Mouse (Mus musculus): Measurements from ENCODE around the gene Nt5c2. TPM values are rescaled to one million over a fixed set of nuclear protein-coding genes. Genes with fewer than 3 reads are reported as not detected.

The Nt5c2 gene
- polyA plus RNA-seq, 1 experiment from 2014 or later: 77.9 TPM

DNA sequence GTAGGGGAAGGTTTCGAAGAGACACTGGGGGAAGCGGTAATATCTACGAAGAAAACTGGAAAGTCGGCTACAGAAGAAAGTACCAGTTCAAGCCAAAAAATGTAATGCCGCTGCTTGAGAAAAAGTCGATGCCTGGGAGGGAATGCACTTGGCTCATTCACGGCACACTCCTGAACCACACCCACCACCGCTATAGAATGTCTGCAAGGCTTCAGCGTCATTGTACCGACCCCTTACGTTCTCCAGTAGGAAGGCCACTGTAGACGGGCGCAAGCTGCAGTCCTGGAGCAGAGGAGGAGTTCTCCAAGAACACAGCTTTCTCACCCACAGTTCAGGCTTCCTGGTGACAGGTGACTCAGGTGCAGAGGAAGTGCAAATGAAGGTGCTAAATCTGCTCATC is 8.6 kb upstream of the Nt5c2 start:
- no peak for ATAC-seq (replicated peaks; ENCODE audit: low FRiP score)
- no peaks in the 10 kb centered on the region for H3K9me3 ChIP-seq (ENCODE audit: control insufficient read depth, low read length)
- 90% methylated on average over 13 of the region's 13 CpGs for WGBS

DNA sequence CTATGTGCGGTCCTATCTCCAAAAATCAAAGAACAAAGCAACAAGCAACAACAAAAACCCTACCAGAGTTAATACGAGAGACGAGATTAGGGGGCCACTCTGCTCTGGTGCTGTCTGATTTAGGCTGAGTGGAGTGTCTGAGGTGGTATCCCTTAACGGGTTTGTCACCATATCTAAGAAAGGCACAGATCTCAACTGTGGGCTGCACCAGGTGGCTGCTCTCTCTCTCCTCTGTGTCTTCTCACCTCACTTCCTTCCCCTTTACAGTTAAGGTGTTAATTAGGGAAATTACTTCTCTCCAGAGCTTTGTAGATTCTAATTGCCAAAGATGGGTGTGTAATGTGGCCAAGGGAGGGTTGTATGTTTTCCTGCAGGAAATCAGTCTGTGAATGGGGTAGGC is 7.8 kb upstream of the Nt5c2 start:
- ATAC-seq (replicated peaks; ENCODE audit: low FRiP score): no peak
- WGBS: 86% methylated on average over 4 of the region's 4 CpGs
- H3K36me3 ChIP-seq (ENCODE audit: control insufficient read depth, insufficient read depth, low read length): no peaks in the 10 kb centered on the region

More for the DNA sequence above, 8.6 kb upstream of the Nt5c2 start:
- no peak overlapping the region for H3K4me3 ChIP-seq (ENCODE audit: low read depth, low read length)
- 0 out of 2 replicates have a peak, but pooled peaks cover 3% of the 10 kb centered on the region for H3K4me1 ChIP-seq (replicated peaks; ENCODE audit: control insufficient read depth, insufficient read depth, low read length)
- no peak overlapping the region for H3K27ac ChIP-seq (ENCODE audit: low read depth, low read length)
- no peak overlapping the region for H3K4me2 ChIP-seq (ENCODE audit: low read depth, low read length, severe bottlenecking)
- no peak overlapping the region for H3K9ac ChIP-seq (ENCODE audit: low read length)
- H3K36me3 ChIP-seq (ENCODE audit: control insufficient read depth, insufficient read depth, low read length): no peaks in the 10 kb centered on the region
- H3K27me3 ChIP-seq (ENCODE audit: control insufficient read depth, insufficient read depth, low read length): no peaks in the 10 kb centered on the region
- no peak for DNase-seq (ENCODE audit: low spot score)

DNA sequence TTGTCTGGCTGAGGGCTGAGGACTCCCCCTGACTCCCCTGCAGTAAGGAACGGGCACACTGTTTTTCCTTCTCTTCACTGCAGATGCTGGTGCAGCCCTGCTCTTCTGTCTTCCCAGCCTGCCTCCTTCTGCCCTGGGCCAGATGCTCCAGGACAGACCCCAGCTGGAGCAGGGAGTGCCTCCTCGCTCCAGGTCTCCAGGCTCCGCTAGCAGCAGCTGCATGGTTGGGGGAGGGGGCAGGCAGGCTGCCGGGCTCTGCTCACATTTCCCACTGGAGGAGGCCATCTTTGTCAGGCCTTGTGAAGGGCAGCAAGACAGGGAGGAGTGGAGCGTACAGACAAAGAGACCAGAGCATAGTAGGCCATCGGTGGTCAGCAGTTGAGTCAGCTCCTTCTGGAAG is 4.4 kb upstream of the Nt5c2 start:
- Histone ChIP-seq H3K4me1 (replicated peaks; ENCODE audit: control insufficient read depth, insufficient read depth, low read length) (peaks cover 8% of the 10 kb centered on the region), H3K9ac (ENCODE audit: low read length) (no peak overlapping the region), H3K9me3 (ENCODE audit: control insufficient read depth, low read length) (no peaks in the 10 kb centered on the region), H3K4me3 (ENCODE audit: low read depth, low read length) (peak overlapping the region; percentile 11; the same call in 1 of the 2 replicates), H3K36me3 (ENCODE audit: control insufficient read depth, insufficient read depth, low read length) (no peaks in the 10 kb centered on the region), H3K4me2 (ENCODE audit: low read depth, low read length, severe bottlenecking) (peak overlapping the region; percentile 32), H3K27me3 (ENCODE audit: control insufficient read depth, insufficient read depth, low read length) (peaks cover 21% of the 10 kb centered on the region), H3K27ac (ENCODE audit: low read depth, low read length) (no peak overlapping the region)
- peak; percentile 56; the same call in 1 of the 2 replicates for ATAC-seq (replicated peaks; ENCODE audit: low FRiP score)
- 26% methylated on average over 6 of the region's 6 CpGs for WGBS
- peak; percentile 70 for DNase-seq (ENCODE audit: low spot score)

More for the DNA sequence above, 7.8 kb upstream of the Nt5c2 start:
- DNase-seq (ENCODE audit: low spot score): no peak
- 0 out of 2 replicates have a peak, but pooled peaks cover 3% of the 10 kb centered on the region for H3K4me1 ChIP-seq (replicated peaks; ENCODE audit: control insufficient read depth, insufficient read depth, low read length)
- H3K27me3 ChIP-seq (ENCODE audit: control insufficient read depth, insufficient read depth, low read length): no peaks in the 10 kb centered on the region
- no peaks in the 10 kb centered on the region for H3K9me3 ChIP-seq (ENCODE audit: control insufficient read depth, low read length)
- H3K4me2 ChIP-seq (ENCODE audit: low read depth, low read length, severe bottlenecking): no peak overlapping the region
- H3K4me3 ChIP-seq (ENCODE audit: low read depth, low read length): no peak overlapping the region
- no peak overlapping the region for H3K9ac ChIP-seq (ENCODE audit: low read length)
- H3K27ac ChIP-seq (ENCODE audit: low read depth, low read length): no peak overlapping the region

DNA sequence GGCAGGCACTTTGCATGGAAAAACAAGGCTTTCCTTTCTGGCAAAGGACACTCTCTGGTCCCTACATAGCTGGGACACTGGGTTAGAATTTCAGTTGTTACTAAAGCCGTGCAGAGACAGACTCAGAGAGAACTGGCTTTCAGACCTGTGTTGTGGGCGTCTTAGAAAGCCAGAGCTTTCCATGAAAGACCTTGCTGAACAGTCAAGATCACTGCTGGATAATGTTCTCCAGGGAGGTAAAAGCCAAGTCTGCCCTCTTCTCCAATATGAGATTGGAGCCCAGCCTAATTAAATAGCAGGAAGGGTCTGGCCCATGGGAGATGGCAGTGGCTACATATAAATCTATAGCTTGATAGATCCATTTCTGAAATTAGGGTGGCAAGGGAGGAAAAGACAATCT is 3.4 kb upstream of the Nt5c2 start:
- peaks cover 8% of the 10 kb centered on the region for H3K4me1 ChIP-seq (replicated peaks; ENCODE audit: control insufficient read depth, insufficient read depth, low read length)
- peak overlapping the region; percentile 15 for H3K4me3 ChIP-seq (ENCODE audit: low read depth, low read length)
- H3K9me3 ChIP-seq (ENCODE audit: control insufficient read depth, low read length): no peaks in the 10 kb centered on the region
- H3K27me3 ChIP-seq (ENCODE audit: control insufficient read depth, insufficient read depth, low read length): peaks cover 31% of the 10 kb centered on the region
- peak overlapping the region; percentile 37; the same call in 1 of the 2 replicates for H3K27ac ChIP-seq (ENCODE audit: low read depth, low read length)
- H3K9ac ChIP-seq (ENCODE audit: low read length): no peak overlapping the region; the same call in 1 of the 2 replicates
- 26% methylated on average over 2 of the region's 2 CpGs for WGBS
- ATAC-seq (replicated peaks; ENCODE audit: low FRiP score) (no peak), DNase-seq (ENCODE audit: low spot score) (no peak)
- H3K36me3 ChIP-seq (ENCODE audit: control insufficient read depth, insufficient read depth, low read length): no peaks in the 10 kb centered on the region
- H3K4me2 ChIP-seq (ENCODE audit: low read depth, low read length, severe bottlenecking): peak overlapping the region; percentile 13; the same call in 1 of the 2 replicates

DNA sequence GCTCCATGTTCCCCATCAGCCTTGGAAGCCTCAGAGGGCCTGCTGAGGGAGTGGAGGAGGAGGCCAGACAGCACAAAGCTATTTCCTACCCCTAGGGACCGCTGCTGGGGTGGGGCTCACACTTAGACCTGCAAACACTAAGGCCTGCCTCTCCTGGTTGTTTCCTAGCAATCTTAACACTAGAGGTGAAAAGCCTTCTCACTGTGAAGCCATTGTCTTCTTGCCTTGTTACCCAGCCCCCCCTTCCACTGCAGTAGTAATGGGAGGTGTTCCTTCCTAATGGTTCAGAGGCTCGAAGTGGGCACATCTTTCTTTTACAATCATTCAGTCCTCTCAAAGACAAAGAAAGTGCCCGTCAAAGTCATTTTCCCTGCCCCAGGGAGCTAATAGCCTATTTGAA is 2.9 kb upstream of the Nt5c2 start:
- Histone ChIP-seq H3K27me3 (ENCODE audit: control insufficient read depth, insufficient read depth, low read length) (peaks cover 36% of the 10 kb centered on the region), H3K36me3 (ENCODE audit: control insufficient read depth, insufficient read depth, low read length) (no peaks in the 10 kb centered on the region), H3K9me3 (ENCODE audit: control insufficient read depth, low read length) (no peaks in the 10 kb centered on the region), H3K9ac (ENCODE audit: low read length) (peak overlapping the region; percentile 30), H3K4me3 (ENCODE audit: low read depth, low read length) (peak overlapping the region; percentile 15), H3K4me1 (replicated peaks; ENCODE audit: control insufficient read depth, insufficient read depth, low read length) (peaks cover 8% of the 10 kb centered on the region), H3K4me2 (ENCODE audit: low read depth, low read length, severe bottlenecking) (peak overlapping the region; percentile 13; the same call in 1 of the 2 replicates), H3K27ac (ENCODE audit: low read depth, low read length) (peak overlapping the region; percentile 37; the same call in 1 of the 2 replicates)
- WGBS: 6% methylated on average over 3 of the region's 3 CpGs
- no peak for DNase-seq (ENCODE audit: low spot score)
- no peak for ATAC-seq (replicated peaks; ENCODE audit: low FRiP score)

DNA sequence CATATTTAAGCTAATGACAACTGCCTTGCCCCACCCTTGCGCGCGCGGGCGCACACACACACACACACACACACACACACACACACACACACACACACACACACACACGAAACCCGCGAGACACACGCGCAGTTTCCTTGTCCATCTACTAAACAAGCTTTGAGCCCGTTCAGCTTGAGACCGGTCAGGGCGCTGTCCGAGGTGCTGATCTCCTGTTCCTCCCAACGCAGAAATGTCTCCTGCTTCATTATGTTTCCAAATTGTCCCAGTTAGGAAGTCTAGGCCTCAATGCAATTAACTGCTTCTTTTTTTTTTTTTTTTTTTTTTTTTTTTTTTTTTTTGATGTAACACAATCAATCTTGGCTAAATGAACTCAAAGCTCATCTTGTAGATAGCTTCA is 1.5 kb upstream of the Nt5c2 start:
- H3K9me3 ChIP-seq (ENCODE audit: control insufficient read depth, low read length): no peaks in the 10 kb centered on the region
- no peaks in the 10 kb centered on the region for H3K36me3 ChIP-seq (ENCODE audit: control insufficient read depth, insufficient read depth, low read length)
- ATAC-seq (replicated peaks; ENCODE audit: low FRiP score) (no peak), DNase-seq (ENCODE audit: low spot score) (peak; percentile 91)
- no peak overlapping the region for H3K9ac ChIP-seq (ENCODE audit: low read length)
- peak overlapping the region; percentile 69; the same call in 1 of the 2 replicates for H3K4me2 ChIP-seq (ENCODE audit: low read depth, low read length, severe bottlenecking)
- H3K27ac ChIP-seq (ENCODE audit: low read depth, low read length): no peak overlapping the region
- H3K4me3 ChIP-seq (ENCODE audit: low read depth, low read length): peak overlapping the region; percentile 43
- WGBS: 2% methylated on average over 15 of the region's 15 CpGs
- peaks cover 40% of the 10 kb centered on the region for H3K27me3 ChIP-seq (ENCODE audit: control insufficient read depth, insufficient read depth, low read length)
- H3K4me1 ChIP-seq (replicated peaks; ENCODE audit: control insufficient read depth, insufficient read depth, low read length): peaks cover 8% of the 10 kb centered on the region

DNA sequence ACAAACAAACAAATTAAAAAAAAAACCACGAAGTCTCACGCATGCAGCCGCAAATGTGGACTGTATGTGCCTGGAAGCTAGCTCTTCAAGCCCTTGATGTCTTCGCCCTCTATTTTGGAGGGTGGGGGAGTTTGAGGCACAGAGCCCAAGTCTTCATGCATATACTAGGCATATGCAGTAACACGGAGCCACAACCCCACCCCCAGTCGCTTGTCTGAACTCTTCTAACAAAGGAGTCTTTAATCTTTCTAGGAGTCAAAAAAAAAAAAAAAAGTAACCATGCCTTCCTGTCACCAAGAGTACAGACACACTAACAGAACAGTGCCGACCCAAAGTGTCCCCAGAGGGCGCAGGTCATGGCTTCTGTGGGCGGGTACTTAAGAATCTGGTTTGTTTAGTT is 1.0 kb upstream of the Nt5c2 start:
- ATAC-seq (replicated peaks; ENCODE audit: low FRiP score): no peak
- no peak overlapping the region for H3K27ac ChIP-seq (ENCODE audit: low read depth, low read length)
- H3K4me2 ChIP-seq (ENCODE audit: low read depth, low read length, severe bottlenecking): peak overlapping the region; percentile 69
- H3K4me1 ChIP-seq (replicated peaks; ENCODE audit: control insufficient read depth, insufficient read depth, low read length): peaks cover 8% of the 10 kb centered on the region
- H3K9ac ChIP-seq (ENCODE audit: low read length): peak overlapping the region; percentile 52; the same call in 1 of the 2 replicates
- WGBS: 3% methylated on average over 9 of the region's 9 CpGs
- peaks cover 40% of the 10 kb centered on the region for H3K27me3 ChIP-seq (ENCODE audit: control insufficient read depth, insufficient read depth, low read length)
- H3K4me3 ChIP-seq (ENCODE audit: low read depth, low read length): peak overlapping the region; percentile 43
- DNase-seq (ENCODE audit: low spot score): no peak
- H3K36me3 ChIP-seq (ENCODE audit: control insufficient read depth, insufficient read depth, low read length): no peaks in the 10 kb centered on the region
- no peaks in the 10 kb centered on the region for H3K9me3 ChIP-seq (ENCODE audit: control insufficient read depth, low read length)

DNA sequence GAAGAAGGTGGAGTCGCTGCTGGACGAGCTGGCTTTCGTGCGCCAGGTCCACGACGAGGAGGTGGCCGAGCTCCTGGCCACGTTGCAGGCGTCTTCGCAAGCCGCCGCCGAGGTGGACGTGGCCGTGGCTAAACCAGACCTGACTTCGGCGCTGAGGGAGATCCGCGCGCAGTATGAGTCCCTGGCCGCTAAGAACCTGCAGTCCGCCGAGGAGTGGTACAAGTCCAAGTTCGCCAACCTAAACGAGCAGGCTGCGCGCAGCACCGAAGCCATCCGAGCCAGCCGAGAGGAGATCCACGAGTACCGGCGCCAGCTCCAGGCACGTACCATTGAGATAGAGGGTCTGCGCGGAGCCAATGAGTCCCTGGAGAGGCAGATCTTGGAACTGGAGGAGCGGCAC is 443 bp upstream of the Nt5c2 start:
- Histone ChIP-seq H3K36me3 (ENCODE audit: control insufficient read depth, insufficient read depth, low read length) (no peaks in the 10 kb centered on the region), H3K4me1 (replicated peaks; ENCODE audit: control insufficient read depth, insufficient read depth, low read length) (peaks cover 8% of the 10 kb centered on the region), H3K4me3 (ENCODE audit: low read depth, low read length) (peak overlapping the region; percentile 43), H3K27ac (ENCODE audit: low read depth, low read length) (0 out of 2 replicates have a peak overlapping the region, but pooled peaks have one; percentile 12), H3K9ac (ENCODE audit: low read length) (peak overlapping the region; percentile 52), H3K4me2 (ENCODE audit: low read depth, low read length, severe bottlenecking) (peak overlapping the region; percentile 69), H3K9me3 (ENCODE audit: control insufficient read depth, low read length) (no peaks in the 10 kb centered on the region), H3K27me3 (ENCODE audit: control insufficient read depth, insufficient read depth, low read length) (peaks cover 40% of the 10 kb centered on the region)
- DNase-seq (ENCODE audit: low spot score): no peak
- WGBS: 2% methylated on average over 37 of the region's 37 CpGs
- no peak for ATAC-seq (replicated peaks; ENCODE audit: low FRiP score)

DNA sequence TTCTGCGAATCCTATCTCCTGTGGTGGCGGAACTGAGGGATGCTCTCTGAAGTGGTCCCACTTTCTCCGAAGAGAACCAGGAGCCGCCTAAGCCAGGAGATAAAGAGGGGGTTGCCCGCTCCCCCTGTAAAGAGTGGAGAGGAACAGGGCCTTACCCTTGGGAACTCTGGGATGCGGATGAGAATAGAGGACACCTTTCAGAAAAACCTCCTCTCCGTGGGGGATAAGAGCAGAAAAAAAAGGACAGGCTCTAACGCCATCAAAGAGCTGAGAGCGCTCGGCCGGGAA is 850 bp downstream of the Nt5c2 start:
- Histone ChIP-seq H3K27me3 (ENCODE audit: control insufficient read depth, insufficient read depth, low read length) (peaks cover 40% of the 10 kb centered on the region), H3K4me2 (ENCODE audit: low read depth, low read length, severe bottlenecking) (peak overlapping the region; percentile 69)

More for the DNA sequence above, 850 bp downstream of the Nt5c2 start:
- Histone ChIP-seq H3K4me3 (ENCODE audit: low read depth, low read length) (peak overlapping the region; percentile 43), H3K4me1 (replicated peaks; ENCODE audit: control insufficient read depth, insufficient read depth, low read length) (peaks cover 5% of the 10 kb centered on the region), H3K9ac (ENCODE audit: low read length) (peak overlapping the region; percentile 37), H3K27ac (ENCODE audit: low read depth, low read length) (peak overlapping the region; percentile 62; the same call in 1 of the 2 replicates), H3K9me3 (ENCODE audit: control insufficient read depth, low read length) (no peaks in the 10 kb centered on the region), H3K36me3 (ENCODE audit: control insufficient read depth, insufficient read depth, low read length) (no peaks in the 10 kb centered on the region)
- DNase-seq (ENCODE audit: low spot score) (no peak), ATAC-seq (replicated peaks; ENCODE audit: low FRiP score) (no peak)
- 2% methylated on average over 11 of the region's 11 CpGs for WGBS
